Mouse (Mus musculus): Measurements from ENCODE around the gene Mmaa. TPM values are rescaled to one million over a fixed set of nuclear protein-coding genes. Genes with fewer than 3 reads are reported as not detected.

Mmaa gene
- total and polyA plus RNA-seq, 3 experiments = 15.3 to 45.9 (median 44.0) TPM

GRCm38 (mm10) chr8:79222106-79222751, 72.5 kb downstream of the Mmaa start:
- Histone ChIP-seq H3K9ac (ENCODE audit: low read depth, low read length) (no peak overlapping the region), H3K4me1 (ENCODE audit: control insufficient read depth, insufficient read depth, low read length) (no peaks in the 10 kb centered on the region), H3K27me3 (ENCODE audit: control insufficient read depth, insufficient read depth, low read length) (no peaks in the 10 kb centered on the region), H3K27ac (no peak overlapping the region), H3K36me3 (ENCODE audit: control insufficient read depth, insufficient read depth, low read length) (no peaks in the 10 kb centered on the region), H3K79me2 (replicated peaks; ENCODE audit: control insufficient read depth, insufficient read depth, low read length) (no peaks in the 10 kb centered on the region), H3K4me3 (no peak overlapping the region)
- DNase-seq = no peak
- 45% methylated on average over 5 of the region's 5 CpGs for WGBS
- intact Hi-C loops (cut with DNase I) = loop anchor here (5.0 kb wide), 1 partner anchor 930 kb away; no protein-coding TSS in a partner anchor
- TF ChIP-seq POLR2A (IDR thresholded peaks at IDR 0.05; ENCODE audit: insufficient read depth, low read depth, low read length) (no peak), EP300 (IDR thresholded peaks at IDR 0.05; ENCODE audit: insufficient read depth, low read depth, low read length) (no peak), CTCF (IDR thresholded peaks at IDR 0.05) (no peak)

Other genes starting within 250 kb of the Mmaa start
- gene 1700011L22Rik, start 46.4 kb downstream of the Mmaa start, total RNA-seq (2021) = not detected
- 0.88 TPM in 1 of 2 replicates, not detected in the other for gene 1700011L22Rik, start 46.4 kb downstream of the Mmaa start, polyA plus RNA-seq (2012; rRNA removed)
- 10 to 100 TPM; 12.7 to 14.0 TPM for gene Smad1, start 104.6 kb upstream of the Mmaa start, total RNA-seq (2021)
- 18.0 and 18.7 TPM in 2 replicates for gene Smad1, start 104.6 kb upstream of the Mmaa start, polyA plus RNA-seq (2012; rRNA removed)

All from heart, adult 2 months (tissue).